Mouse (Mus musculus) splenic B cell, adult 2 months (primary cell): Measurements from ENCODE around the gene Gm1553.

Experiments
- DNase-seq: peaks from one replicate; pipeline ENCODE4 v3.0.0-alpha.2; 2011; ENCODE audit warnings: low read depth, low spot score
- H3K27me3 ChIP-seq: 2 replicates; pipeline ENCODE4 v1.6.1; 2012; ENCODE audit warnings: mild to moderate bottlenecking, low read length, moderate library complexity, mixed read lengths; ENCODE audit not compliant: control insufficient read depth, poor library complexity, insufficient read depth, severe bottlenecking
- H3K36me3 ChIP-seq: 2 replicates; pipeline ENCODE4 v1.6.1; 2012; ENCODE audit warnings: mild to moderate bottlenecking, low read length, moderate library complexity, mixed read lengths; ENCODE audit not compliant: control insufficient read depth, poor library complexity, insufficient read depth, severe bottlenecking

Gene Gm1553

GRCm38 (mm10) chr10:82492518-82492917 lies at the start of gene Gm1553:
Gm1553 (minus strand) TSS chr10:82492618.
- DNase-seq, result no peak
- no peaks in the 10 kb centered on the region for H3K27me3 ChIP-seq
- no peaks in the 10 kb centered on the region for H3K36me3 ChIP-seq
